Mouse (Mus musculus): ENCODE data around the gene Ccdc70. TPM values are rescaled to one million over a fixed set of nuclear protein-coding genes. Genes with fewer than 3 reads are reported as not detected.

Ccdc70 gene
- total RNA-seq, 1 experiment: not detected

DNA sequence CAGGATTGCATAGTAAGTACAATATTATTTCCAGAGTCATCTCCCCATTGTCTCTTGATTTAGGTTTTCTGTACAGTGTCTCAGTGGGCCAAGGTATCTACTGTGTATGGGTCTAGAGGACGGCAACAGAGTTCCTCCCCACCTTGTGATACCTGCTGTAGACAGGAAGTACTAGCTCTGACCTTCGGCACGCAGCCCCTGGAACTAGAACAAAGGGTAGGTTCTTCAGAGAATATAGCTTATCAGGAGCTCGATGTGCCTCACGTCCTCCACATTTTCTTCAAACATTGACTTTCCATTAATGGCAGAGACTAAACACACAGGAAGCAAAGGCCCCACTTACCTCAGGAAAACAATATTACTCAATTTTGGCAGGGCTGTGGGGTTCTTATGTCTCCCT, 49.9 kb downstream of the Ccdc70 start:
- in situ Hi-C loops (cut with MboI; ENCODE audit: low sequenced_read_pairs in 2 of 2, unreplicated experiment in 2 of 2): no loop called here
- Histone ChIP-seq H3K36me3 (ENCODE audit: control insufficient read depth, insufficient read depth, low read length, poor library complexity, severe bottlenecking) (no peaks in the 10 kb centered on the region), H3K4me3 (ENCODE audit: insufficient read depth in 1 of 2, low read depth in 1 of 2, low read length in 2 of 2, poor library complexity in 1 of 2, severe bottlenecking in 1 of 2) (no peak overlapping the region), H3K9me3 (ENCODE audit: control insufficient read depth, insufficient read depth, low read depth, low read length) (no peaks in the 10 kb centered on the region), H3K4me1 (ENCODE audit: control insufficient read depth in 2 of 2, insufficient read depth in 2 of 2, low read length in 2 of 2, poor library complexity in 1 of 2) (no peaks in the 10 kb centered on the region), H3K9ac (ENCODE audit: insufficient read depth, low read depth, low read length, poor library complexity, severe bottlenecking) (no peak overlapping the region), H3K27ac (ENCODE audit: insufficient read depth, low read depth, low read length, poor library complexity, severe bottlenecking) (no peak overlapping the region)
- TF ChIP-seq MAFK (IDR thresholded peaks at IDR 0.05; ENCODE audit: insufficient read depth, low read depth, low read length) (no peak), CHD2 (IDR thresholded peaks at IDR 0.05; ENCODE audit: low read depth, low read length) (no peak), HCFC1 (IDR thresholded peaks at IDR 0.05; ENCODE audit: borderline replicate concordance, insufficient read depth, low read length) (no peak), ZNF384 (IDR thresholded peaks at IDR 0.05; ENCODE audit: low read depth, low read length) (no peak), ZC3H11A (IDR thresholded peaks at IDR 0.05; ENCODE audit: borderline replicate concordance, low read depth, low read length) (no peak)
- DNase-seq (ENCODE audit: low read depth, low spot score): no peak

DNA sequence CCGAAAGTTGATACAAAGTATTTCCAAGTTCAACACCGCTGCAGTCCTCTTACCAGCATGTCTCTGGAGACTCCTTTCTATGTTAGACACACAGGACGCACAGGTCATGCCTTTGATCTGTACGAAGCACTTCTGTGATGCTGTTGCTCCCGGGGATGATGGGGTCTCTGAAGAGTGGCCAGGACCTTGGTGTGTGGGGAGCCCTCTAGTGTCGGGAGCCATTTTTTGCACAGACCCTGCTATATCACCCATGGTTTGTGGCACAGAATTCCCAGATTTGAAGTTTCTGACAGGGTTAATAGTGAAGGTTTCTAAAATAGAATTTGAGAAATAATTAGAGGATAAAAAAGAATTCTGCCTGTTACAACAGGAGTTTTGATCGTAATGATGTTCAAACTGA, 52.7 kb downstream of the Ccdc70 start:
- TF ChIP-seq ZC3H11A (IDR thresholded peaks at IDR 0.05; ENCODE audit: borderline replicate concordance, low read depth, low read length): no peak
- no peak for TF ChIP-seq MAFK (IDR thresholded peaks at IDR 0.05; ENCODE audit: insufficient read depth, low read depth, low read length)
- no peak for TF ChIP-seq CHD2 (IDR thresholded peaks at IDR 0.05; ENCODE audit: low read depth, low read length)
- no peak for DNase-seq (ENCODE audit: low read depth, low spot score)
- H3K27ac ChIP-seq (ENCODE audit: insufficient read depth, low read depth, low read length, poor library complexity, severe bottlenecking): no peak overlapping the region
- no peaks in the 10 kb centered on the region for H3K36me3 ChIP-seq (ENCODE audit: control insufficient read depth, insufficient read depth, low read length, poor library complexity, severe bottlenecking)
- H3K4me1 ChIP-seq (ENCODE audit: control insufficient read depth in 2 of 2, insufficient read depth in 2 of 2, low read length in 2 of 2, poor library complexity in 1 of 2): no peaks in the 10 kb centered on the region
- no peaks in the 10 kb centered on the region for H3K9me3 ChIP-seq (ENCODE audit: control insufficient read depth, insufficient read depth, low read depth, low read length)
- H3K4me3 ChIP-seq (ENCODE audit: insufficient read depth in 1 of 2, low read depth in 1 of 2, low read length in 2 of 2, poor library complexity in 1 of 2, severe bottlenecking in 1 of 2): no peak overlapping the region
- no peak overlapping the region for H3K9ac ChIP-seq (ENCODE audit: insufficient read depth, low read depth, low read length, poor library complexity, severe bottlenecking)
- in situ Hi-C loops (cut with MboI; ENCODE audit: low sequenced_read_pairs in 2 of 2, unreplicated experiment in 2 of 2): no loop called here

Other genes starting within 250 kb of the Ccdc70 start
- not detected in 2 replicates for gene Defa24, start 235.3 kb upstream of the Ccdc70 start, total RNA-seq (2012; rRNA removed)
- not detected in 2 replicates for gene Defb50, start 146.2 kb upstream of the Ccdc70 start, total RNA-seq (2012; rRNA removed)
- gene Defb2, start 129.8 kb upstream of the Ccdc70 start, total RNA-seq (2012; rRNA removed): not detected in 2 replicates
- not detected in 2 replicates for gene Defb10, start 110.9 kb upstream of the Ccdc70 start, total RNA-seq (2012; rRNA removed)
- gene Defb9, start 84.4 kb upstream of the Ccdc70 start, total RNA-seq (2012; rRNA removed): not detected in 2 replicates
- not detected in 2 replicates for gene Defb11, start 63.4 kb upstream of the Ccdc70 start, total RNA-seq (2012; rRNA removed)
- not detected in 2 replicates for gene Defb15, start 37.1 kb upstream of the Ccdc70 start, total RNA-seq (2012; rRNA removed)
- gene Defb35, start 31.4 kb upstream of the Ccdc70 start, total RNA-seq (2012; rRNA removed): not detected in 2 replicates
- not detected in 2 replicates for gene Defb13, start 23.0 kb upstream of the Ccdc70 start, total RNA-seq (2012; rRNA removed)
- gene Fam90a1a, start 11.1 kb upstream of the Ccdc70 start, total RNA-seq (2012; rRNA removed): 0.21 TPM in 1 of 2 replicates, not detected in the other
- gene Atp7b, start 90.5 kb downstream of the Ccdc70 start, total RNA-seq (2012; rRNA removed): 3.2 and 5.3 TPM in 2 replicates
- 44.7 and 55.4 TPM in 2 replicates for gene Alg11, start 90.9 kb downstream of the Ccdc70 start, total RNA-seq (2012; rRNA removed)
- not detected in 2 replicates for gene Nek5, start 155.3 kb downstream of the Ccdc70 start, total RNA-seq (2012; rRNA removed)
- 3.4 and 7.9 TPM in 2 replicates for gene Nek3, start 196.7 kb downstream of the Ccdc70 start, total RNA-seq (2012; rRNA removed)
- gene Ckap2, start 216.0 kb downstream of the Ccdc70 start, total RNA-seq (2012; rRNA removed): 67.4 and 68.7 TPM in 2 replicates
- 20.6 and 25.9 TPM in 2 replicates for gene Vps36, start 223.0 kb downstream of the Ccdc70 start, total RNA-seq (2012; rRNA removed)